In the genomic region with DNA sequence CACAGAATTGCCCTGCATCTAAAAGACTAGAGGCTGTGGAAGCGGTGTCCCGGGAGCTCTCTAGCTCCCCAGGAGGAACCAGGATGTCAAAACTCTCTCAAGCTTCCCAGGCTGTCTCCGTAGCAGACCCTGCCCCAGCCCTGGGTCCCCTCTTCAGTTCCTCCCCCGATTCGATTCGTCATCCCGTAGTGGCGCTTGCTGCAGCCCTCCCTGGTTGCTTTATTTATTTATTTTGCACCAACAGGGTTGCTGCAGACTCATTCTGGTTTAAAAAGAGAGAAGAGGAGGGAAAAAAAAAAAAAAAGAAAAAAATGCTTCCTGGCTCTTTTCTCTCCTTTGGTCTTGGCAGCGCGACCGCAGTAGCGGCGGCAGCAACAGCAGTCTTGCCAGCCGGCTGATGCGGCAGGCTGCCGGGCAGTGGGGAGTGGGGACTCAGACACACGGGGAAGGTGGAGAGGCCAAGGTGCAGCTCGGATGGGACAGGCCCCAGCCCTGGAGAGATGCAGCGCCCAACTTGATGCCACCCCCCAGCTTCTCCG, we compare ENCODE assay signal across 9 mouse cellular contexts. TPM values are rescaled to one million over a fixed set of nuclear protein-coding genes. Genes with fewer than 3 reads are reported as not detected.
DNase-seq lines count a peak whose midpoint lies in the region; ATAC-seq and TF ChIP-seq lines count a peak whose summit lies in the region.
"Had no signal": no experiment of that assay in that cellular context is flagged by ENCODE, and none has a peak within 500 bp of the region (broad histone marks: within the 10 kb centered on the region; RNA-seq: fewer than 3 reads in every experiment).

No protein-coding gene starts in this region.

- TF ChIP-seq CTCF in lung, embryonic 14.5 days (IDR thresholded peaks at IDR 0.05; ENCODE audit: low read depth) = no peak

- DNase-seq in lung, embryonic 14.5 days = peak; percentile 65
- DNase-seq in lung, postnatal 25 days (ENCODE audit: low spot score) = no peak
- DNase-seq in cerebellum, postnatal 36 days = peak; percentile 16 to 28
- DNase-seq in limb, embryonic 11.5 days (ENCODE audit: low spot score) = peak; percentile 47
- no peak for DNase-seq in frontal cortex, postnatal 14 days (ENCODE audit: low spot score in 2 of 2)
- DNase-seq in c-Kit-positive CD71-positive TER-119-positive erythroid progenitor cells, embryonic 14.5 days (ENCODE audit: low spot score) = no peak

- H3K4me1 ChIP-seq in lung, embryonic 14.5 days (ENCODE audit: insufficient read depth) = no peaks in the 10 kb centered on the region
- H3K4me1 ChIP-seq in forebrain, embryonic 16.5 days (replicated peaks; ENCODE audit: control insufficient read depth, insufficient read depth, low read length) = peaks cover 16% of the 10 kb centered on the region
- H3K4me1 ChIP-seq in limb, embryonic 11.5 days (ENCODE audit: control insufficient read depth, insufficient read depth, low read length) = peaks cover 2% of the 10 kb centered on the region; the same call in 1 of the 2 replicates
- peaks cover 28% of the 10 kb centered on the region for H3K4me1 ChIP-seq in neural tube, embryonic 15.5 days

- H3K36me3 ChIP-seq in lung, embryonic 14.5 days (ENCODE audit: insufficient read depth) = no peaks in the 10 kb centered on the region
- no peaks in the 10 kb centered on the region for H3K36me3 ChIP-seq in forebrain, embryonic 16.5 days (ENCODE audit: control insufficient read depth, insufficient read depth)
- no peaks in the 10 kb centered on the region for H3K36me3 ChIP-seq in limb, embryonic 11.5 days (ENCODE audit: control insufficient read depth, insufficient read depth, low read length)
- no peaks in the 10 kb centered on the region for H3K36me3 ChIP-seq in neural tube, embryonic 15.5 days

- H3K27me3 ChIP-seq in lung, embryonic 14.5 days (ENCODE audit: insufficient read depth, low read length) = peaks cover 34% of the 10 kb centered on the region
- no peaks in the 10 kb centered on the region for H3K27me3 ChIP-seq in forebrain, embryonic 16.5 days (replicated peaks; ENCODE audit: control insufficient read depth, insufficient read depth, low read length)
- peaks cover 32% of the 10 kb centered on the region for H3K27me3 ChIP-seq in limb, embryonic 11.5 days (ENCODE audit: control insufficient read depth, insufficient read depth, low read length)
- peaks cover 17% of the 10 kb centered on the region for H3K27me3 ChIP-seq in neural tube, embryonic 15.5 days (replicated peaks)

- H3K9ac ChIP-seq in lung, embryonic 14.5 days = peak overlapping the region; percentile 25; the same call in 1 of the 2 replicates
- H3K9ac ChIP-seq in forebrain, embryonic 16.5 days (replicated peaks; ENCODE audit: low read depth, low read length) = peak overlapping the region; percentile 67
- H3K9ac ChIP-seq in limb, embryonic 11.5 days (ENCODE audit: low read length) = peak overlapping the region; percentile 30; the same call in 1 of the 2 replicates
- H3K9ac ChIP-seq in neural tube, embryonic 15.5 days (replicated peaks) = peak overlapping the region; percentile 51
- H3K9ac ChIP-seq: liver, embryonic 14.5 days had no signal

- peak overlapping the region; percentile 21; the same call in 1 of the 2 replicates for H3K4me3 ChIP-seq in lung, embryonic 14.5 days (ENCODE audit: low read depth, low read length)
- peak overlapping the region; percentile 44 for H3K4me3 ChIP-seq in forebrain, embryonic 16.5 days (replicated peaks; ENCODE audit: low read length)
- H3K4me3 ChIP-seq in limb, embryonic 11.5 days (ENCODE audit: low read depth, low read length) = peak overlapping the region; percentile 15; the same call in 1 of the 2 replicates
- H3K4me3 ChIP-seq in neural tube, embryonic 15.5 days (replicated peaks) = peak overlapping the region; percentile 40

- 2% methylated on average over 20 of the region's 20 CpGs for WGBS in lung, embryonic 14.5 days
- WGBS in forebrain, embryonic 16.5 days = 2% methylated on average over 20 of the region's 20 CpGs
- WGBS in limb, embryonic 11.5 days = 4% methylated on average over 20 of the region's 20 CpGs
- WGBS in neural tube, embryonic 15.5 days = under 1% methylated on average over 20 of the region's 20 CpGs

- no peak overlapping the region for H3K27ac ChIP-seq in lung, embryonic 14.5 days (ENCODE audit: low read depth)
- no peak overlapping the region for H3K27ac ChIP-seq in forebrain, embryonic 16.5 days (ENCODE audit: low read length)
- H3K27ac ChIP-seq in limb, embryonic 11.5 days (replicated peaks; ENCODE audit: low read depth, low read length) = no peak overlapping the region
- peak overlapping the region; percentile 62 for H3K27ac ChIP-seq in neural tube, embryonic 15.5 days (replicated peaks)
- H3K27ac ChIP-seq: liver, embryonic 14.5 days had no signal

- ATAC-seq in lung, embryonic 14.5 days (ENCODE audit: insufficient read depth) = peak; percentile 63
- ATAC-seq in forebrain, embryonic 16.5 days = peak; percentile 90
- ATAC-seq in limb, embryonic 11.5 days (ENCODE audit: insufficient number of reproducible peaks, low FRiP score, low TSS enrichment, low read depth) = no peak
- ATAC-seq in neural tube, embryonic 15.5 days (ENCODE audit: low FRiP score) = peak; percentile 78

- H3K9me3 ChIP-seq in lung, embryonic 14.5 days (ENCODE audit: low read depth, low read length) = no peaks in the 10 kb centered on the region
- no peaks in the 10 kb centered on the region for H3K9me3 ChIP-seq in forebrain, embryonic 16.5 days (ENCODE audit: control insufficient read depth, low read length)
- no peaks in the 10 kb centered on the region for H3K9me3 ChIP-seq in limb, embryonic 11.5 days (ENCODE audit: control insufficient read depth, low read length)
- no peaks in the 10 kb centered on the region for H3K9me3 ChIP-seq in neural tube, embryonic 15.5 days (replicated peaks)

- H3K4me2 ChIP-seq in lung, embryonic 14.5 days = peak overlapping the region; percentile 53
- H3K4me2 ChIP-seq in forebrain, embryonic 16.5 days (ENCODE audit: low read length) = peak overlapping the region; percentile 78
- peak overlapping the region; percentile 39 for H3K4me2 ChIP-seq in limb, embryonic 11.5 days (ENCODE audit: low read depth, severe bottlenecking)
- H3K4me2 ChIP-seq in neural tube, embryonic 15.5 days = peak overlapping the region; percentile 73

RNA-seq across cellular contexts. Expression of a gene that starts 0.7 kb away (rescaled TPM):
- polyA plus RNA-seq in lung, embryonic 14.5 days (2014; fragmentation: Nextera tagmentation; extraction: Ambion mirVana) = 0.08 and 0.11 TPM in 2 replicates
- polyA plus RNA-seq in forebrain, embryonic 16.5 days (2015; fragmentation: Nextera tagmentation; extraction: Ambion mirVana) = 1.1 and 1.2 TPM in 2 replicates
- not detected in 2 replicates for polyA plus RNA-seq in limb, embryonic 11.5 days (2014; fragmentation: Nextera tagmentation; extraction: Ambion mirVana)
- polyA plus RNA-seq in neural tube, embryonic 15.5 days (2015; fragmentation: Nextera tagmentation; extraction: Ambion mirVana) = 2.4 and 2.5 TPM in 2 replicates

RNA-seq across cellular contexts. Expression of a gene that starts 14.1 kb away (rescaled TPM):
- 8.8 and 10.0 TPM in 2 replicates for polyA plus RNA-seq in lung, embryonic 14.5 days (2014; fragmentation: Nextera tagmentation; extraction: Ambion mirVana)
- 67.0 and 75.3 TPM in 2 replicates for polyA plus RNA-seq in forebrain, embryonic 16.5 days (2015; fragmentation: Nextera tagmentation; extraction: Ambion mirVana)
- 8.5 and 8.7 TPM in 2 replicates for polyA plus RNA-seq in limb, embryonic 11.5 days (2014; fragmentation: Nextera tagmentation; extraction: Ambion mirVana)
- 39.2 and 43.5 TPM in 2 replicates for polyA plus RNA-seq in neural tube, embryonic 15.5 days (2015; fragmentation: Nextera tagmentation; extraction: Ambion mirVana)

RNA-seq across cellular contexts. Expression of a gene that starts 26.4 kb away (rescaled TPM):
- polyA plus RNA-seq in lung, embryonic 14.5 days (2014; fragmentation: Nextera tagmentation; extraction: Ambion mirVana) = 4.7 and 5.4 TPM in 2 replicates
- polyA plus RNA-seq in forebrain, embryonic 16.5 days (2015; fragmentation: Nextera tagmentation; extraction: Ambion mirVana) = 0.37 and 0.54 TPM in 2 replicates
- polyA plus RNA-seq in limb, embryonic 11.5 days (2014; fragmentation: Nextera tagmentation; extraction: Ambion mirVana) = 0.44 and 0.85 TPM in 2 replicates
- 0.31 and 1.9 TPM in 2 replicates for polyA plus RNA-seq in neural tube, embryonic 15.5 days (2015; fragmentation: Nextera tagmentation; extraction: Ambion mirVana)

RNA-seq across cellular contexts. Expression of a gene that starts 36.8 kb away (rescaled TPM):
- 0.74 and 1.2 TPM in 2 replicates for polyA plus RNA-seq in lung, embryonic 14.5 days (2014; fragmentation: Nextera tagmentation; extraction: Ambion mirVana)
- 1.1 and 1.3 TPM in 2 replicates for polyA plus RNA-seq in forebrain, embryonic 16.5 days (2015; fragmentation: Nextera tagmentation; extraction: Ambion mirVana)
- 1.0 and 1.2 TPM in 2 replicates for polyA plus RNA-seq in limb, embryonic 11.5 days (2014; fragmentation: Nextera tagmentation; extraction: Ambion mirVana)
- polyA plus RNA-seq in neural tube, embryonic 15.5 days (2015; fragmentation: Nextera tagmentation; extraction: Ambion mirVana) = 2.1 and 2.9 TPM in 2 replicates

RNA-seq across cellular contexts. Expression of a gene that starts 44.1 kb away (rescaled TPM):
- 64.6 and 66.0 TPM in 2 replicates for polyA plus RNA-seq in lung, embryonic 14.5 days (2014; fragmentation: Nextera tagmentation; extraction: Ambion mirVana)
- 58.8 and 62.1 TPM in 2 replicates for polyA plus RNA-seq in forebrain, embryonic 16.5 days (2015; fragmentation: Nextera tagmentation; extraction: Ambion mirVana)
- 68.0 and 75.2 TPM in 2 replicates for polyA plus RNA-seq in limb, embryonic 11.5 days (2014; fragmentation: Nextera tagmentation; extraction: Ambion mirVana)
- 61.8 and 63.3 TPM in 2 replicates for polyA plus RNA-seq in neural tube, embryonic 15.5 days (2015; fragmentation: Nextera tagmentation; extraction: Ambion mirVana)

Comparison
In these comparisons a context has a peak if more than half of its experiments do, and no peak if none do; other contexts are left out.
1. DNase-seq: peak in lung, embryonic 14.5 days (single experiment), cerebellum, postnatal 36 days (2 of 2) and limb, embryonic 11.5 days (single experiment); none in lung, postnatal 25 days (single experiment), frontal cortex, postnatal 14 days (0 of 2) and c-Kit-positive CD71-positive TER-119-positive erythroid progenitor cells, embryonic 14.5 days (single experiment).
2. Peak in every context shown above with its lines, with median percentiles within 50 percentile points of each other: H3K4me2 ChIP-seq, H3K4me3 ChIP-seq and H3K9ac ChIP-seq.